Mouse (Mus musculus) cerebellum, postnatal 14 days (tissue): ENCODE measurements around the gene Efhd1.
A peak's percentile ranks its signal among the peaks of the same experiment; 100 is the strongest.

Experiments
- DNase-seq, 2 experiments: peaks; one replicate each; pipeline ENCODE4 v3.0.0; 2021; ENCODE audit warnings: mixed read lengths in 2 of 2

The Efhd1 gene

DNA sequence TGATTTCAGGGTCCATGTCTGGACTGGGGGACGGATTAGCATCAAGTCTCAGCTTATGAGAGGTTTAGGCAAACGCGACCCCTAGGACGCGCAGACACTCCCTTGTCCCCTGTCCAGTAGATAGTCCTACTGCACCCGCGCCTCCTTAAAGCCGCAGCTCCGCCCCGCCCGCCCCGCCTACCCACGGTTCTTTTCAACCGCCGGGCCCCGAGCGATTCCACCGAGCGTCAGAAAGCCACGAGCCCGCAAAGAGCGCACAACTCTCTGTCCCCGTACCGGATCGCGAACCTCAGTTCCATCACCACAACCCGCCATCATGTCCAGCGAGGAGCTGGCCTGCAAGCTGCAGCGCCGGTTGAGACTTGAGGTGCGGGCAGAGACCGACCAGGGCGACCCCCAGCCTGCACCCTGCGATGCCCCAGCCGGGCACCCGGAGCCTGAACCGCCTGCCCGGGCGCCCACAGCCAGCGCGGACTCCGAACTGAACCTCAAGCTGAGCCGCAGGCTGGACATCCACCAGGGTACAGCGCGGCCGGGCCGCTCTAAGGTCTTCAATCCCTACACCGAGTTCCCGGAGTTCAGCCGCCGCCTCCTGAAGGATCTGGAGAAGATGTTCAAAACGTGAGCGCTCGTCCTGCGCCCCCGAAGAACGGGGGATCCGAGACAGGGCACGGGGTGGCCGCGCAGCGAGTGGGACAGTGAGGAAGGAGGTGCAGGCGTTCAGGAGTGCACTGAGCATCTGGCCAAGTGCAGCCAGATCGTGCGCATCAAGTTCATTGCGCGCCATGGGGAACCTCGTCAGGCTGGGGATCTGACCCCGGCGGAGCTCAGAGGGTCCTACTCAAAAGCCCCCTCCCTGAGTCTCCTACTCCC lies at the start of gene Efhd1:
Efhd1 (plus strand) TSS at position 230 of the 873 bp plus-strand sequence.
- DNase-seq: peak; percentile 52 to 60

DNA sequence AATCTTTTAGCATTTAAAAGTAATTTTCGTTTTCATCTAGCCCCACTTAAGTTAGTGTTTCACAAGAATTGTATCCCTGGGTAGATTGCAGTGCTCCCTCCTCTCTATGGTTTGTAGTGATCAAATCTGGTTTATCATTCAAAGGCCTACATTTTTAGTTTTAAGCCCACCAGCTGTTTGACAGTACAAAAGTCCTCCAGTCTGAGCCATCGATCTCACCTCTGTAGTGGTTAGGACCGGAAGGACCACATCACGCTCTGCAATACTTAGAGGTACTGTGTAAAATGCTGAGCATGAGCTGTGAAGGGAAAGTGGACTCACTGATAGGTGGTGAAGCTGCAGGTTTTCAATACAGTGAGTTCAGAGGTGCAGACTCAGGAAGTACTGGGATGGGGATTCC lies 49.4 kb upstream of the Efhd1 start:
- no peak for DNase-seq

DNA sequence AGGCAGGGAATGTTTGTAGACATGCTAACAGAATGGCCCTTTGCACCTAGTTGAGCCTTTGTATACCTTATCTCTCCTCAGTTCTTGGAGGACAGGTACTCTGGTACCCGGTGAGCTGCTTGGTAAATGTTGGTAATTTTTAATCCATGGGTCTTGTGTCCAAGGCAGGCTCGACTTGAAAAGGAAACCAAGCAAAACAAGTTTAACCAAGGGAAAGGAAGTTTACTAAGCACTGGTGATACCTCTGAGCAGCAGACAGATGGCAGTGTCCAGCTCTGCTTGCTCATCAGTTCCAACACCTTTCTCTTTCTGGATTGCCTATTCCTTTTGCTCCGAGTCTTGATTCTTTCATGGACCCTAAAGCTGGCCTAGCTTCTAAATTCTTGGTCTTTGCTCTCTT lies 46.2 kb upstream of the Efhd1 start:
- DNase-seq: no peak

DNA sequence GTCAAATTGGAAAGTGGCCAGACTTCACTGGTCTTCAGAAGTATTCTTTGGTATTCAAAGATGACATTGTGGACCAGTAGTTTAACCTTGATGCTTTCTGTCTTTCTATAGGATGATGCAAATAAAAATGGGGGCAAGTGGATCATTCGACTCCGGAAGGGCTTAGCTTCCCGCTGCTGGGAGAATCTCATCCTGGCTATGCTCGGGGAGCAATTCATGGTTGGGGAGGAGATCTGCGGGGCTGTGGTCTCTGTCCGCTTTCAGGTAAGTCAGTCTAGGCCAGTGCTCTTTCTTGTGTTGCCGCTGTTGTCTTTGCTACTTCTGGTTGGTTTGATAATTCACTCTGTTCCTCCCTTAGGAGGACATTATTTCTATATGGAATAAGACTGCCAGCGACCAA lies 38.4 kb upstream of the Efhd1 start:
- DNase-seq: no peak

DNA sequence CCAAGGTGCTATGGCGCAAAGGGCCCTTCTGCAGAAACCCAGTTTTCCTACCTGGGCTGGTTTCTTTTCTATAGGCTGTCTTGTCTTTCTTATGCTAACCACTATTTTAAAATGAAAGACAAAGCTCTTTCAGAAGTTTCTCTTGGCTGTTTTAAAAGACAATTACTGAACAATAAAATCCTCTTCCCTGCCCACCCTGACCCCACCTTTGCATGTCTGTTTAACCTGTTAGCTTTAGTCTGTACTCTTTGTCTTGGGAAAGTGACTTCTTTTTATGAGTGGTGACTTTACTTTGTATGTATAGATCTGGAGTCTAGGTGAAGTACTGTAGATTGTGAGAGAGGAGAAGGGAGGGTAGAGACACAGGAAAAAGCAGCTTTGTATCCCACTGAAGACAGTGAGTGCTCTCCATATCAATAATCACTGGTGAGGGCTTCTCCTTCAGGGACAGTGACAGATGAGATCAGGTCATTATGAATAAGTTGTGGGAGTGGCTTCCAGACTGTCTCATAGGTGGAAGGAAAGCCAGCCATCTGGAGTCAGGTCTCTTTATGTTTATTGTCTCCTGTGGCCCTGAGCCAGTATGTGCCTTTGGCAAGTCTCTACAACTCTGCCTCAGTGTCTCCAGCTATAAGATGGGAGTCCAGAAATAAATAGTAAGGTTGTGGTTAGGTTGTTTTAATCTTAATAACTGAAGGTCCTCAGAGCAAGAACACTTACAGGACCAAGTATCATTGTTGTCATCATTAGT lies 37.6 kb upstream of the Efhd1 start:
- peak; percentile 42 to 43 for DNase-seq

GRCm38 (mm10) chr1:87227160-87227550 lies 37.0 kb upstream of the Efhd1 start:
- DNase-seq: peak; percentile 92 to 93

GRCm38 (mm10) chr1:87230606-87231005 lies 33.6 kb upstream of the Efhd1 start:
- no peak for DNase-seq

- DNase-seq: no peak
These were observed 32.0 kb upstream of the Efhd1 start for GRCm38 (mm10) chr1:87232197-87232596.

- no peak for DNase-seq
These were observed 25.1 kb upstream of the Efhd1 start for GRCm38 (mm10) chr1:87239056-87239455.

DNA sequence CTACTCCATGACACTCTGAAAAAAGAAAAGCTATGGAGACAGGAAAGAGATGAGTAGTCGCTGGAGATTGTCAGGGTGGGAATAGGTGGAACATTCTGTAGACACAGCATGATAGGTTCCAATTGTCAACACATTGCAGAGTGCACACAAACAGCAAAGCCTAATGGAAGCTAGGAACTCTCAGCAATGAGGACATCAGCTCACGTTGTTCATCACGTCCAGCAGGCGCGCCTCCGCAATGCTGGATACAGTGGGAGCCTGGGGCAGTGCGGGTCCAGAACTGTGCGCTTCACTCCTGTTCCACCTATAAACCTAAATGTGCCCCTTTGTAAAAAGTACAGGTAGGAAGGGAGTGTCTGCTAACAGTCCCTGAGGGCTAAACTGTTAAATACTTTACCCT lies 21.1 kb upstream of the Efhd1 start:
- DNase-seq: no peak

DNA sequence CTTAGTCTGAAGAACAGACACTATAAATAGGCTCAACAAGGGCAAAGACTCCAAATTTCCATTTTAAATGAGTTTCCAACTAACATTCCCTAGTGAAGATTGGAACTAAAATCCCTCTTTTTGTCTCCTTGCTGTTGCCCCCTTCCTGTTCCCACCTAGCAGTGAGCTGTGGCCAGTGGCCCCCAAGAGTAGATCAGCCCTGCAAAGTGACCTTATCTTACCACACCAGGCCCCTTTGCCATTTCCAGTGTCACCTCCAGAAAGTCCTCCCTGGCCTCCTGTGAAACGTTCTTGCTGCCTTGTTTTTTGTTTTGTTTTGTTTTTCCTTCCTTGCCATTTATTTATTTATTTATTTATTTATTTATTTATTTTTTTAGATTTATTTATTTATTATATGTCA lies 18.7 kb upstream of the Efhd1 start:
- DNase-seq: no peak

DNA sequence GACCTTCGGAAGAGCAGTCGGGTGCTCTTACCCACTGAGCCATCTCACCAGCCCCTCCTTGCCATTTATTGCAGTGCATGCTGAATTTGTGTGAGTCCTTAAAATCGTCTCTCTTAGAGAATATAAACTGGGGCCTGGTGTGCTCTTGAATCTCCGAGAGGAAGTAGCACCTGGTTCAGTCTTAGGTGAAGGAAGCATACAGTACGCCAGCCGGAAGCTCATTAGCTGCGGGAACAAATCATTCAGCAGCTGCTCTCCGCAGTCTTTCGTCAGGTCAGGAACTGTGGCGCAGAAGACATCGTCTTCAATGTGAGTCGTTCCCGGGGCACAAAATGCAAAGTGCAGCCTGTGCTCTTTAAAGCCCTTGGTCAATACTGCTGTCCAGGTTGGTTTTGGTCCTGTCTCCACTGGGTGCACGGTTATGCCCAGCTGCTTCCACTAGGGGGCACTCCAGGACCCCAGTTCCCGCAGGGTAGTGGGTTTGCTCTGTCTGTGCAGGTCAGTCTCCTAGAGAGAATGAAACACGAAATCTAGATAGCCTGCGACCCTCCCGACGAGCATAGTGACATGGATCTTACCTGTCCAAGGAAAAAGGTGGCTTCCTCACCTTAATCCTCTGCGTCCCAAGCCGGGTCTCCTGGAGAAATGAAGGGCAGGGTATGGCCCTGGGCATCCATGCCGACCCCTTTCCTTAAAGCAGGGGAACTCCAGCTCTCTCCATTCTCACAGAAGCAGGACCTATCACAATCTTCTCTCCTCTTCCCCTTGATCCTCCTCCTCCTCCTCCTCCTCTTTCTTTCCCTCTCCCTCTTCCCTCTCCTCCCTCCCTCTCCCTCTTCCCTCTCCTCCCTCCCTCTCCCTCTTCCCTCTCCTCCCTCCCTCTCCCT lies 18.0 kb upstream of the Efhd1 start:
- DNase-seq: peak; percentile 96

DNA sequence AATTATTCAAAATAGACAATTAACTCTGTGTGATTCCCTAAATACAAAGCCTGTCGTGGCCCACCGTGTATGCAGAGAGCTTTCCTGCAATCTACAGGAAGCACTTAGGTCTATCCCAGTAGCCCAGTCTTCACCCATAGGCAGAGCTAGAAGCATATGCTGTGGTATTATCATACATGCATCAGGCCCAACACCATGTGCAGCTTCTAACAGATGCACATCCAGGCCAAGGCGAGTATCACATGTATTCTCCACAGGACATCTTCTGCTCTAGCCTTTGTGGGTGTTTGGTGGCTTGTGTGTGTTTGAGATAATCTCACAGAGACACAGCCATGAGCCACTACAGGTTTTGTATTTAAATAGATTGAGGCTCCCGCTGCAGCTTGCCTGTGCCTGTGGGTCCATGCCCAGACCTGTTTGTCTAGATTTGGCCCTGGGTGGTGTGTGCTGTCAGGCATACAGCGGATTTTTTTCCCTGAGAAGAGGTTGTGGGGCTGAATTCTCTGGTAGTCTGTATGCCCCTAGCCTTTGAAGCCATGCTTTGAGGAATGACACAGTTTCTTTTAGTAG lies 12.0 kb upstream of the Efhd1 start:
- no peak for DNase-seq

- DNase-seq: no peak
These were observed 9.0 kb upstream of the Efhd1 start for GRCm38 (mm10) chr1:87255173-87255572.

DNA sequence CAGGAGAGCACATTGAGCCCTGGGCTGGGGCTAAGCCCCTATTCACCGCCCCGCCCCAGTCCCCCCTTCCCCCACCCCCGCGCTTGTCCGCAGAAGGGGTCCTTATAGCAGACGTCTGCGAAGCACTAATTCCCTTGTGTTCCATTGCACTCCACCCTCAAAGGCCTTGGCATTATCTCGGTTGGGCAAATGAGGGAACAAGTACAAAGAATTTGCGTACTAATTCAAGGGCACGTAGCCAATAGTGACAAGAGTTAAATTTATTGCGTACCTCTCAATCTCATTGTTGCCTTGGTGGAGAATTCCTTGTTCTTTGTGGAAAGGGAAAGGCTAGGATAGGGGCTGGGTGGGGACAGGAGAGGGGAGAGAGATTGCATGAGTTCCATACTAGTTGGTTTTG lies 6.5 kb upstream of the Efhd1 start:
- DNase-seq: no peak

GRCm38 (mm10) chr1:87258484-87258883 lies 5.7 kb upstream of the Efhd1 start:
- peak; percentile 35 to 49 for DNase-seq

DNA sequence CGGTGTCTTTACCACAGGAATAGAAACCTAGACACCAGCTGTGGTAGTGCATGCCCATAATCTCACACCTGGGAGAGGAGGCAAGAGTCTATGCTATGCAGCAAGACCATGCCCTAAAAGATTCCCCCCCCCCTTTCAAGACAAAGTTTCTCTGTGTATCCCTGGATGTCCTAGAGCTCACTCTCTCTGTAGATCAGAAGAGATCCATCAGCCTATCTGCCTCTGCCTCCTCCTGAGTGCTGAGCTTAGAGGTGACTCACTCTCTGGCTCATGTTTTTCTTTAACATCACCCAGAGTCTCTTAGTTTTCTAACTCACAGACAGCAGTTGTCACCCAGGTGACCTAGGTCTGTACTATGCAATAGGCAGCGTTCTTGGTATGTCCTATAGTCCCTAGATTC lies 4.8 kb upstream of the Efhd1 start:
- no peak for DNase-seq

GRCm38 (mm10) chr1:87263257-87263656 lies 906 bp upstream of the Efhd1 start:
- no peak for DNase-seq

DNA sequence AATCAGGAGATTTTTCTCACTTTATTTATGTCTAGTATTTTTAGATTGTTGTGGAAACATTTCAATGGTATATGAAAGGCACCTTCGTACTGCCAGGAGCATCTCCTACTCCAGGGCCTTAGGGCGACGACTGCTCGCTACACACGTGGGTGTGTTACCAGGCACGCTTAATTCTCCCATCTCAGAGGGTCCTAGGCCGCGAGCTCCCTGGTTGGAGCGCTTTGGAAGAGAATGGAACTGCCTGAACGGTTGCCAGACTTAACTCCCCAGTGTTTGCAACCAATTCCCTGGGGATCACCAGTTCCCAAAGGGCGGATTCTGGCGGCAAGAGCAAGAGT lies 398 bp upstream of the Efhd1 start:
- no peak for DNase-seq

- no peak for DNase-seq
These were observed 1.0 kb downstream of the Efhd1 start for GRCm38 (mm10) chr1:87265200-87265599.

- DNase-seq: no peak
These were observed 2.3 kb downstream of the Efhd1 start for GRCm38 (mm10) chr1:87266296-87267090.

DNA sequence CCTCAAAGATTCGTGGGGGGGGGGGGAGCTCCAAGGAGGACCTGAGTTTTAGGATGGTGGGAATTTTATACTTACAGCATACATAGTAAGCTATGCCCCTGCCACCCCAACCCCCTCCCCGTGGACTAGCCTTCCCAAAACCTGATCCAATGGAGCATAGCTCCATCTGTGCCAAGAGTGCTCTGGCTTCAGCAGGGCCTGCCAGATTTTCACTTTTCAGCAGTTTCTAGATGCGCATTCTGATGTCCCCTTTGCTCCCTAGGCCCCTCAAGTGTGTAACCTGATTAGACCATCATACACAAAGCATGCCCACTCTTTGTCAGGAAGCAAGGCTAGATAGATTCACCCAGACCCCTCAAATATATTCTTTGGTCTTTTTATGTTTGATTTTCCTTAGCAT lies 6.0 kb downstream of the Efhd1 start:
- DNase-seq: peak; percentile 37 to 42
